Mouse (Mus musculus): ENCODE measurements around the gene Rnf224.

- TF ChIP-seq CTCF (IDR thresholded peaks at IDR 0.05) (no peak), EP300 (IDR thresholded peaks at IDR 0.05; ENCODE audit: insufficient read depth, low read depth, low read length) (no peak)
Measured at GRCm38 (mm10) chr2:25233421-25233820, 3.2 kb downstream of the Rnf224 start.

All from heart, adult 2 months (tissue).